Mouse (Mus musculus) kidney, adult 2 months (tissue): ENCODE measurements at regions not wholly inside any gene's neighbourhood (a gene's known extent, or its start where the extent isn't known, plus 50 kb on each side); places are given as distances from the start of the nearest gene placed in this dataset.

ENCODE experiments used
- CTCF ChIP-seq: fragments of 200-500 bp; conservative IDR thresholded peaks from 2 replicates; pipeline ENCODE4 v1.5.1; 2011; ENCODE audit warnings: low read depth, mild to moderate bottlenecking, control low read depth, low read length, moderate library complexity, mixed read lengths; ENCODE audit not compliant: insufficient read depth, insufficient read length
- POLR2A ChIP-seq: fragments of 200-500 bp; IDR thresholded peaks from one replicate; pipeline ENCODE4 v1.6.1; 2011; ENCODE audit warnings: low read depth, low read length, control low read depth

GRCm38 (mm10) chr14:25389314-25389713, 69.7 kb upstream of the Zmiz1 start:
- TF ChIP-seq CTCF = no peak
- no peak for TF ChIP-seq POLR2A
